Mouse (Mus musculus) small intestine, adult 2 months (tissue): ENCODE measurements around the gene Slc16a6.

Source experiments
- CTCF ChIP-seq: fragments of 200-500 bp; IDR thresholded peaks from 2 replicates; pipeline ENCODE4 v1.5.1; 2012; ENCODE audit warnings: low read depth, mild to moderate bottlenecking, control low read depth, inconsistent platforms, low read length, moderate library complexity, mixed read lengths; ENCODE audit not compliant: insufficient replicate concordance, insufficient read length; ENCODE audit errors: extremely low read depth
- POLR2A ChIP-seq: fragments of 200-500 bp; IDR thresholded peaks from 2 replicates; pipeline ENCODE4 v1.6.1; 2012; ENCODE audit warnings: low read depth, mild to moderate bottlenecking, control low read depth, inconsistent platforms, low read length, moderate library complexity

GRCm38 (mm10) chr11:109460586-109460985, 12.8 kb downstream of the Slc16a6 start:
- no peak for TF ChIP-seq CTCF
- no peak for TF ChIP-seq POLR2A
